Mouse (Mus musculus) embryonic facial prominence, embryonic 10.5 days (tissue): ENCODE results near the gene Cacnb1. TPM values are rescaled to one million over a fixed set of nuclear protein-coding genes. Genes with fewer than 3 reads are reported as not detected.
A peak's percentile ranks its signal among the peaks of the same experiment; 100 is the strongest.

Experiments
- DNase-seq: peaks from one replicate; pipeline ENCODE4 v3.0.0-alpha.2; 2017; ENCODE audit warnings: low spot score
- H3K27ac ChIP-seq: fragments of 300-500 bp; sonication (generic); replicated peaks from 2 replicates; pipeline ENCODE4 v1.5.1; 2016; ENCODE audit warnings: mild to moderate bottlenecking
- H3K27me3 ChIP-seq: fragments of 300-500 bp; sonication (generic); replicated peaks from 2 replicates; pipeline ENCODE4 v1.6.1; 2016; ENCODE audit warnings: low read depth, mild to moderate bottlenecking; ENCODE audit not compliant: poor library complexity, severe bottlenecking
- H3K36me3 ChIP-seq: fragments of 300-500 bp; sonication (generic); replicated peaks from 2 replicates; pipeline ENCODE4 v1.6.1; 2016; ENCODE audit warnings: mild to moderate bottlenecking, moderate library complexity
- H3K4me1 ChIP-seq: fragments of 300-500 bp; sonication (generic); 2 replicates; pipeline ENCODE4 v1.6.1; 2016
- H3K4me3 ChIP-seq: fragments of 300-500 bp; sonication (generic); 2 replicates; pipeline ENCODE4 v1.5.1; 2016; ENCODE audit warnings: mild to moderate bottlenecking, moderate library complexity
- H3K9me3 ChIP-seq: fragments of 300-500 bp; sonication (generic); 2 replicates; pipeline ENCODE4 v1.6.1; 2016; ENCODE audit warnings: mild to moderate bottlenecking
- WGBS: fragments of 180-500 bp; shearing (Covaris S2); methylation state at CpG from one replicate; pipeline ENCODE4 v1.1.7; 2016; 5-methylcytosine and 5-hydroxymethylcytosine counted together
- polyA plus RNA-seq: library from polyadenylated mRNA; unstranded; fragments of >200 nt; fragmentation: Nextera tagmentation; extraction: Ambion mirVana; gene quantifications from 2 replicates; pipeline ENCODE4 v1.2.1, GENCODE M21; 2016

Gene Cacnb1
- polyA plus RNA-seq, 1 experiment from 2014 or later = 5.7 TPM

- H3K27ac ChIP-seq = 0 out of 2 replicates have a peak overlapping the region, but pooled peaks have one; percentile 35
- H3K4me1 ChIP-seq = peaks cover 31% of the 10 kb centered on the region
- no peak for DNase-seq
- no peak overlapping the region for H3K4me3 ChIP-seq
- peaks cover 41% of the 10 kb centered on the region for H3K27me3 ChIP-seq
- 89% methylated on average over 5 of the region's 5 CpGs for WGBS
- H3K36me3 ChIP-seq = peaks cover 34% of the 10 kb centered on the region
- no peaks in the 10 kb centered on the region for H3K9me3 ChIP-seq
Observed at GRCm38 (mm10) chr11:98034061-98034460, 11.2 kb upstream of the Cacnb1 start.

GRCm38 (mm10) chr11:98031443-98031770, 8.6 kb upstream of the Cacnb1 start:
- H3K27me3 ChIP-seq = peaks cover 22% of the 10 kb centered on the region
- peaks cover 32% of the 10 kb centered on the region for H3K4me1 ChIP-seq
- peak; percentile 84 for DNase-seq
- H3K9me3 ChIP-seq = no peaks in the 10 kb centered on the region
- no peak overlapping the region; the same call in 1 of the 2 replicates for H3K27ac ChIP-seq
- WGBS = 13% methylated on average over 5 of the region's 5 CpGs
- peaks cover 46% of the 10 kb centered on the region for H3K36me3 ChIP-seq
- 0 out of 2 replicates have a peak overlapping the region, but pooled peaks have one; percentile 18 for H3K4me3 ChIP-seq

GRCm38 (mm10) chr11:98030701-98031442, 8.0 kb upstream of the Cacnb1 start:
- H3K27ac ChIP-seq = no peak overlapping the region; the same call in 1 of the 2 replicates
- DNase-seq = no peak
- 56% methylated on average over 5 of the region's 5 CpGs for WGBS

DNA sequence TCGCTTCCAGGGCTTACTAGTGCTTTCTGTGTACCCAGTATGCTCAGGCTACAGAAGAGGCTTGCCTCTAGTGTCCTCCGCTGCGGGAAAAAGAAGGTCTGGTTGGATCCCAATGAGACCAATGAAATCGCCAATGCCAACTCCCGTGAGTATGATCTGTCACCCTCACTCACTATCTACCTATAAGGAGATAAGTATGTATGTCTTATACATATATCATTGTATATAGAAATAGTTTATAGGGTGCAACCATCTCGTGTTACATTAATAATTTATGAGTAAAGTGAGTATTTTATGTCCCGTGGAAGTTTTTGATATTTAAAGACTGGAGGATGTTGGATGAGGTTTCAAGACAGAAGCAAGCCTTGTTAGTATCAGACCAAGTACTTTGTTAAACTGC, 5.0 kb upstream of the Cacnb1 start:
- WGBS = 21% methylated on average over 7 of the region's 7 CpGs
- DNase-seq = no peak
- H3K4me1 ChIP-seq = peaks cover 29% of the 10 kb centered on the region
- no peaks in the 10 kb centered on the region for H3K9me3 ChIP-seq
- H3K27ac ChIP-seq = peak overlapping the region; percentile 99
- H3K4me3 ChIP-seq = peak overlapping the region; percentile 100
- H3K36me3 ChIP-seq = peaks cover 46% of the 10 kb centered on the region
- no peaks in the 10 kb centered on the region for H3K27me3 ChIP-seq

More at GRCm38 (mm10) chr11:98030701-98031442, 8.0 kb upstream of the Cacnb1 start:
- Histone ChIP-seq H3K27me3 (peaks cover 16% of the 10 kb centered on the region), H3K36me3 (peaks cover 46% of the 10 kb centered on the region), H3K4me1 (peaks cover 32% of the 10 kb centered on the region), H3K4me3 (0 out of 2 replicates have a peak overlapping the region, but pooled peaks have one; percentile 18), H3K9me3 (no peaks in the 10 kb centered on the region)

- peaks cover 42% of the 10 kb centered on the region for H3K36me3 ChIP-seq
- peaks cover 34% of the 10 kb centered on the region for H3K4me1 ChIP-seq
- H3K27me3 ChIP-seq = no peaks in the 10 kb centered on the region
- H3K27ac ChIP-seq = peak overlapping the region; percentile 99
- no peaks in the 10 kb centered on the region for H3K9me3 ChIP-seq
- no peak for DNase-seq
- peak overlapping the region; percentile 100 for H3K4me3 ChIP-seq
- WGBS = 0% methylated on average over 18 of the region's 18 CpGs
Observed at GRCm38 (mm10) chr11:98027297-98027688, 4.5 kb upstream of the Cacnb1 start.

DNA sequence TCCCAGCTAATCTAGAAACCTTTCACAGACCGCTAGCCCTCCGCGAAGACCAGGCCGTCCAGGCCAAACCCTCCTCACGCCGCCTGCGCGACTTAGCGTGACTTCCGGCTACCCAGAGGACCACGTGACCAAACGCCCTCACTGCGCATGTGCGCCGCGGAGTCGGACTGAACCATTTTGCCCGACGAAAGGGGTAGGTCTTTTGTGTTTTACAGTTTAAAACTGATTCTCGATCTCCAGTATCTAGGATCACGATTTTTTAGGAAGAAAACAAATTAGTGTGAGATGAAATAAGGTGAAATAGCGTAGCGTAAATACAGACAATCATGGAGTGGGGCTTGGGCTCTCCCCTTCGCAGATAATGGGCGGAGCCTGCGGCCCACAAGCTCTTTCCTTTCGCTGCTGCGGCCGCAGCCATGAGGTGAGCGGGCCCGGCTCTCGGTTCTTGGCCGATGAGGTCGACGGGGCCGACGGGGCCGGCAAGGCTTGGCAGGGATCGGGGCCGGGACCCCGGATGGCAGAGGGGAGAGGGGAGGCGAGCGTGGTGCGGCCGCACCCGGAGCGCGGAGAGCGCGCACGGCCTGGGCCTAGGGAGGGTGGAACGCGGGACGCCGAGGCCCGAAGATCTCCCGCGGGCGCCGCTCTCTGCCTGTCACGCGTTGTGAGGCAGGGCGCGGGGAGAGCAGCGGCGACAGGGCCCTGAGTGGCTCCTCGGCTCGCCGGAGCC, 3.9 kb upstream of the Cacnb1 start, which contains the start of gene Rpl19:
TSS of gene Rpl19 (plus strand) at position 141 of the 727 bp plus-strand sequence.
- DNase-seq = peak; percentile 93
- under 1% methylated on average over 69 of the region's 69 CpGs for WGBS
- peaks cover 2% of the 10 kb centered on the region for H3K27me3 ChIP-seq

GRCm38 (mm10) chr11:98026248-98026569, 3.4 kb upstream of the Cacnb1 start:
- 8% methylated on average over 15 of the region's 15 CpGs for WGBS
- Histone ChIP-seq H3K27me3 (peaks cover 7% of the 10 kb centered on the region), H3K4me1 (peaks cover 44% of the 10 kb centered on the region), H3K4me3 (peak overlapping the region; percentile 100), H3K27ac (peak overlapping the region; percentile 99), H3K36me3 (peaks cover 34% of the 10 kb centered on the region), H3K9me3 (no peaks in the 10 kb centered on the region)
- no peak for DNase-seq

More for the DNA sequence above, 3.9 kb upstream of the Cacnb1 start, which contains the start of gene Rpl19:
- no peaks in the 10 kb centered on the region for H3K9me3 ChIP-seq
- H3K27ac ChIP-seq = peak within 1 kb of the TSS; percentile 99
- H3K4me1 ChIP-seq = peaks cover 39% of the 10 kb centered on the region
- H3K4me3 ChIP-seq = peak within 1 kb of the TSS; percentile 100
- H3K36me3 ChIP-seq = peaks cover 36% of the 10 kb centered on the region

GRCm38 (mm10) chr11:98024516-98024915, 1.7 kb upstream of the Cacnb1 start:
- H3K4me3 ChIP-seq = no peak overlapping the region
- DNase-seq = no peak
- H3K27me3 ChIP-seq = peaks cover 24% of the 10 kb centered on the region
- no peaks in the 10 kb centered on the region for H3K9me3 ChIP-seq
- peaks cover 61% of the 10 kb centered on the region for H3K4me1 ChIP-seq
- 88% methylated on average over 3 of the region's 3 CpGs for WGBS
- no peak overlapping the region for H3K27ac ChIP-seq
- H3K36me3 ChIP-seq = peaks cover 17% of the 10 kb centered on the region

DNA sequence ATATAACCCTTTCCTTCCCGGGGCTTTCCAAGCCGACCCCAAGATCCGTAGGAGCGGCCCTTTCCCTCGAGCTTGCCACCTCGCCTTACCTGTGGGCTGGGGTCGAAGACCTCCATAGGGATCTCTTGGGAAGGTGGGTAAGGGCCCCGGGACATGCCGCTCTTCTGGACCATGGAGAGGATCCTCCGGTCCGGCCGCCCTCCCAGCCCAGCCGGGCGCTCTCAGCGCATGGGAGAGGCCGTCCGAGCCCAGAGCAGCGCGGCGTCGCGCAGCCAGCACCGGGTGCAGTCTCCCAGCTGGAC, 630 bp downstream of the Cacnb1 start:
- WGBS = under 1% methylated on average over 23 of the region's 23 CpGs
- H3K4me1 ChIP-seq = peaks cover 64% of the 10 kb centered on the region
- peak overlapping the region; percentile 87 for H3K4me3 ChIP-seq
- peaks cover 11% of the 10 kb centered on the region for H3K36me3 ChIP-seq
- DNase-seq = no peak
- peaks cover 26% of the 10 kb centered on the region for H3K27me3 ChIP-seq
- H3K27ac ChIP-seq = peak overlapping the region; percentile 94
- no peaks in the 10 kb centered on the region for H3K9me3 ChIP-seq

GRCm38 (mm10) chr11:98021565-98022252, 1.1 kb downstream of the Cacnb1 start:
- H3K27me3 ChIP-seq = peaks cover 26% of the 10 kb centered on the region
- 4% methylated on average over 34 of the region's 34 CpGs for WGBS
- DNase-seq = peak; percentile 59
- peak overlapping the region; percentile 94 for H3K27ac ChIP-seq
- peak overlapping the region; percentile 87 for H3K4me3 ChIP-seq
- peaks cover 16% of the 10 kb centered on the region for H3K36me3 ChIP-seq
- H3K9me3 ChIP-seq = no peaks in the 10 kb centered on the region
- peaks cover 68% of the 10 kb centered on the region for H3K4me1 ChIP-seq

- Histone ChIP-seq H3K4me1 (peaks cover 68% of the 10 kb centered on the region), H3K27me3 (peaks cover 26% of the 10 kb centered on the region), H3K27ac (no peak overlapping the region), H3K9me3 (no peaks in the 10 kb centered on the region), H3K4me3 (peak overlapping the region; percentile 87), H3K36me3 (peaks cover 21% of the 10 kb centered on the region)
- 52% methylated on average over 2 of the region's 2 CpGs for WGBS
- DNase-seq = no peak
Observed at GRCm38 (mm10) chr11:98021118-98021517, 1.7 kb downstream of the Cacnb1 start.

DNA sequence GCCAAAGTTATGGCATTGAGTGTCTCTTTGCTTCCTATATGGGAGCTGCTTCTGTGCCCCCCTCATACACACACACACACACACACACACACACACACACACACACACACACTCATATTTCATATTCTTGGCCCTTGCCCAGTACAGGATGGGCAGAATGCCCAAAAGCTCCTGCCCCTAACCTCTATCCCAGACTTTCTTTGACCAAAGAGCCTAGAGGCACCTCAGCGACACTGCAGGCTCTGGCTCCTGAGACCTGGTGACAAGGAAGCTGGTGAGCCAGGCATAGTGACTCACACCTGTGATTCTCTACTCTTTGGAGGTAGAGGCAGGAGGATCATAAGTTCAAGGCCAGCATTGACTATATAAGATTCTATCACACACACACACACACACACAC, 2.1 kb downstream of the Cacnb1 start:
- 57% methylated on average over 1 of the region's 1 CpGs for WGBS
- Histone ChIP-seq H3K27me3 (peaks cover 26% of the 10 kb centered on the region), H3K27ac (no peak overlapping the region), H3K9me3 (no peaks in the 10 kb centered on the region), H3K36me3 (peaks cover 26% of the 10 kb centered on the region), H3K4me1 (peaks cover 64% of the 10 kb centered on the region), H3K4me3 (peak overlapping the region; percentile 87; the same call in 1 of the 2 replicates)
- DNase-seq = no peak
